Mouse (Mus musculus) intestine, embryonic 16.5 days (tissue): ENCODE measurements around the gene Fam189a1. TPM values are rescaled to one million over a fixed set of nuclear protein-coding genes. Genes with fewer than 3 reads are reported as not detected.

Experiments
- ATAC-seq: fragments of 200-750 bp; cut with Nextera tagmentation; 2 replicates; pipeline ENCODE4 v1.8.0; 2017; ENCODE audit warnings: moderate TSS enrichment, moderate library complexity
- H3K27ac ChIP-seq: fragments of 300-500 bp; sonication (generic); 2 replicates; pipeline ENCODE4 v1.5.1; 2014; ENCODE audit warnings: mild to moderate bottlenecking, low read length
- H3K27me3 ChIP-seq: fragments of 300-500 bp; sonication (generic); replicated peaks from 2 replicates; pipeline ENCODE4 v1.6.1; 2014; ENCODE audit warnings: low read length, control low read depth, mixed read lengths; ENCODE audit not compliant: control insufficient read depth, insufficient read depth
- H3K36me3 ChIP-seq: fragments of 300-500 bp; sonication (generic); 2 replicates; pipeline ENCODE4 v1.6.1; 2014; ENCODE audit warnings: low read length, control low read depth; ENCODE audit not compliant: control insufficient read depth, insufficient read depth
- H3K4me1 ChIP-seq: fragments of 300-500 bp; sonication (generic); 2 replicates; pipeline ENCODE4 v1.6.1; 2014; ENCODE audit warnings: low read length, control low read depth, mixed read lengths; ENCODE audit not compliant: control insufficient read depth, insufficient read depth
- H3K4me2 ChIP-seq: fragments of 300-500 bp; sonication (generic); 2 replicates; pipeline ENCODE4 v1.6.1; 2014; ENCODE audit warnings: low read depth, low read length, control low read depth
- H3K4me3 ChIP-seq: fragments of 300-500 bp; sonication (generic); 2 replicates; pipeline ENCODE4 v1.5.1; 2014; ENCODE audit warnings: mild to moderate bottlenecking, low read length
- H3K9ac ChIP-seq: fragments of 300-500 bp; sonication (generic); 2 replicates; pipeline ENCODE4 v1.6.1; 2014; ENCODE audit warnings: low read depth, low read length
- H3K9me3 ChIP-seq: fragments of 300-500 bp; sonication (generic); 2 replicates; pipeline ENCODE4 v1.6.1; 2016; ENCODE audit warnings: low read length, control low read depth; ENCODE audit not compliant: control insufficient read depth
- WGBS: fragments of 180-500 bp; shearing (Covaris S2); extraction: QIAGEN DNeasy Blood & Tissue Kit; methylation state at CpG from one replicate; pipeline ENCODE4 v1.1.7; 2014; 5-methylcytosine and 5-hydroxymethylcytosine counted together
- polyA plus RNA-seq: library from polyadenylated mRNA; unstranded; fragments of >200 nt; fragmentation: Nextera tagmentation; extraction: Ambion mirVana; gene quantifications from 2 replicates; pipeline ENCODE4 v1.2.1, GENCODE M21; 2015

The Fam189a1 gene
- polyA plus RNA-seq, 1 experiment from 2014 or later = 0.67 TPM

DNA sequence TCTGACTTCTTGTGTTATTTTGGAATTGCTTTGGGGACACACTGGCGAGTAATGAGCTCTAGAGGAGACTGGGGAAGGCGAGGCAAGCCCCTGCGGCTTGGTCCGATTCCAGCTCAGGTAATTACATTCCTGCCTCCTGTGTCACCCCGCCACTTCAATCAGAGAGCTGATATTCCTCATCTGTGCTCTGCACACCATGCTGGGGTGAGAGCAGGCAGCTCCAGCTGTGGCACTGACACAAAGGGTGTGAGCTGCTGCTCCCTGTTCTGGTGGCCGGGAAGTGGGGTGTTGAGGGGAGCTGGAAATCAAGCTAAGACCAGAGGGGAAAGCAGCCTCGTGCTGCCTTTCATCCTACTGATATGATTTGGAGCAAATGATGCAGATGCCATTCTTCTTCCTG is 386.6 kb downstream of the Fam189a1 start:
- Histone ChIP-seq H3K27me3 (no peaks in the 10 kb centered on the region), H3K9me3 (no peaks in the 10 kb centered on the region), H3K4me3 (no peak overlapping the region), H3K9ac (no peak overlapping the region), H3K27ac (no peak overlapping the region), H3K4me1 (no peaks in the 10 kb centered on the region), H3K36me3 (no peaks in the 10 kb centered on the region), H3K4me2 (no peak overlapping the region)
- 59% methylated on average over 7 of the region's 7 CpGs for WGBS
- ATAC-seq = no peak

DNA sequence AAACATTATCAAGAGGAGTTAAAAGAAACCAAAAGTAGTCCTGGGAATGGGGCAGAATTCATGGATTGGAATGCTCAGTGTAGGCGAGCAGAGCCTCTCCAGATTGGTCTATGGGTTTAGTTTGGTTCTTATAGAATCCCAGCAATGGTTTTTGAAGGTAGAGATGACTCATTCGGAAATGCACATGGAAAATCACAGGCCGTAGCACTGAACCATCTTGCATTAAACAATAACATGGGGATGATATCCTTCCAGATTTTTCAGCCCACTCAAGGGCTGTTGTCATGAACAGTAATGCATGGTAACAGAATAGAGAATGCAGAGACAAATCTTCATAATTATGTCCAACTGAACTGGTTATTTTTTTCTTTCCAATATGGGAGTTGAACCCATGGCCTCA is 390.8 kb downstream of the Fam189a1 start:
- H3K27me3 ChIP-seq = no peaks in the 10 kb centered on the region
- no peak for ATAC-seq
- WGBS = 74% methylated on average over 3 of the region's 3 CpGs

DNA sequence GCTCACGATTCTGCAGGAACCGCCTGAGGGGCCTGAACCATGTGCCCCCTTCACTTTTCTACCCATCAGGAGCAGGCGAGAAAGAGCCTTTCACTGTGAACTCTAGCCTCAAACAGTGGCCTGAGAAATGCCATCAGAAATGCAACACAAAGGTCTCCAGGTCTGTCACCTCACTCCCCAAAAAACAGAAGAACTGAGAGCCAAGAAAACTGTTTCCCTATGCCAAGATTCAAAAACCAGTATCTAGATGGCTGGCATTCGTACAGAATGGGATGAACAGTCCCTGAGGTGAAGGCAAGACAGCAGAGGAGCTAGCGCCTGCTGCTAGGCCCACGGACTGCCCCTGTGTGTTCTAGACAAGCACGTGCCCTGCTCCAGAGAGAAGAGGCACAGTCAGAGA is 401.2 kb downstream of the Fam189a1 start:
- H3K4me1 ChIP-seq = no peaks in the 10 kb centered on the region
- H3K9me3 ChIP-seq = no peaks in the 10 kb centered on the region
- H3K9ac ChIP-seq = no peak overlapping the region
- H3K4me2 ChIP-seq = no peak overlapping the region
- ATAC-seq = no peak
- no peak overlapping the region for H3K27ac ChIP-seq
- no peaks in the 10 kb centered on the region for H3K36me3 ChIP-seq
- H3K27me3 ChIP-seq = no peaks in the 10 kb centered on the region
- WGBS = 85% methylated on average over 7 of the region's 7 CpGs
- H3K4me3 ChIP-seq = no peak overlapping the region

More for the DNA sequence above, 390.8 kb downstream of the Fam189a1 start:
- H3K4me3 ChIP-seq = no peak overlapping the region
- no peak overlapping the region for H3K4me2 ChIP-seq
- no peaks in the 10 kb centered on the region for H3K36me3 ChIP-seq
- H3K4me1 ChIP-seq = no peaks in the 10 kb centered on the region
- H3K9me3 ChIP-seq = no peaks in the 10 kb centered on the region
- H3K9ac ChIP-seq = no peak overlapping the region
- no peak overlapping the region for H3K27ac ChIP-seq

DNA sequence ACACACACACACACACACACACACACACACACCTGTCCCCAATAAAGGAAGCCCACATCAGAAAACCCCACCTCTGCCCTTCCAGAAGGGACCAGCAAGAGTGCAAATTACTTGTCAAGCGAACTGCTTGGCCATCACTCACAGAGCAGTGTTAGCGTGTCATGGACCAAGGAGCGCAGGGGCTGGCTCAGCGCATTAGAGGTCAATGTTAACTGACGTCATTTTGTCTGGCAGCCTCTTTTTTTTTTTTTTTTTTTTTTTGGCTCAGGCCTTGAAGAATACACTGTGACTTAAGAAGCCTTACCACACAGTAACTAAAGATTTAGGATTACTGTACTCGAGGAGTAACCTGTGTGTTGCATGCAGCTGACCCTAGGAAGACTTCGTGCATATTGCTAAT is 402.2 kb downstream of the Fam189a1 start:
- H3K9me3 ChIP-seq = no peaks in the 10 kb centered on the region
- H3K27ac ChIP-seq = no peak overlapping the region
- H3K4me2 ChIP-seq = no peak overlapping the region
- no peak overlapping the region for H3K4me3 ChIP-seq
- no peaks in the 10 kb centered on the region for H3K27me3 ChIP-seq
- H3K4me1 ChIP-seq = no peaks in the 10 kb centered on the region
- 55% methylated on average over 7 of the region's 7 CpGs for WGBS
- H3K9ac ChIP-seq = no peak overlapping the region
- H3K36me3 ChIP-seq = no peaks in the 10 kb centered on the region
- no peak for ATAC-seq

DNA sequence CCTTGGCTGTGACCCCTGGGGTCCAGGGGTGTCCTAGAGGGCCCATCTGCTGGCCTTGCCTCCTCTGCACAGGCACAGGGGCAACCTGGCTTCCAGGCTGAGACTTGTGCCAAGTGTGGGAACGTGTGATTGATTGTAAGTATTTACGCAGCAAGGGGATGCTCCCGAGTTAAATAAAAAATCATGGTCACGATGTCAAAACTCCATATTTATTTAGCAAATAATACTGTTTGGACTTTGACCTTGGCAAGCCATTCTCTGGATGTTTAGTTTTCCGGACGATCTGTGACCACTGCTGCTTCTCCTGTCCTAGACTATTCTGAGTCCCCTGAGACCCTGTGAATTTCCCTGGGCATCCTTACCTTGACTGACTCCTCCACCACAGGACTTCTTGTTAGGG is 402.7 kb downstream of the Fam189a1 start:
- Histone ChIP-seq H3K36me3 (no peaks in the 10 kb centered on the region), H3K9me3 (no peaks in the 10 kb centered on the region), H3K9ac (no peak overlapping the region), H3K4me1 (no peaks in the 10 kb centered on the region), H3K27ac (no peak overlapping the region), H3K4me2 (no peak overlapping the region), H3K27me3 (no peaks in the 10 kb centered on the region), H3K4me3 (no peak overlapping the region)
- 44% methylated on average over 6 of the region's 6 CpGs for WGBS
- no peak for ATAC-seq

DNA sequence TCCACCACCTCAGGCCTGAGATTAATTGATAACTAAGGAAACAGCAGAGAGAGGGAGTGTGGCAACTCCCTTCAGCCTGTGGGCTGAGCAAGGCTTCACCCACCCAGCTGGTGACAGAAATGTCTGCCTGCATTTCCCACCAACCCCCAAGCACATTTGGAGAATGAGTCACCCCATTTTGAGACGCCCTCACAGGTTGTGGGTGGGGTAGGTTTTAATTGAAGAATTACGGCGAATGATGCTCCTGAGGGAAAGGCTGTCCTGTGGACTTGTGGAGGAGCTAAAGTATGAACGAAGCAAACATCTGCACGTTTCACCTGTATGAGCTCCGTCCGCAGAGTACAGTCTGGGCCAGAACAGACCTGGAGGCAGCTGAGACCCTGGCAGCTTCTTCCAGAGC is 404.2 kb downstream of the Fam189a1 start:
- H3K4me1 ChIP-seq = no peaks in the 10 kb centered on the region
- H3K27me3 ChIP-seq = no peaks in the 10 kb centered on the region
- no peaks in the 10 kb centered on the region for H3K9me3 ChIP-seq
- no peak overlapping the region for H3K4me3 ChIP-seq
- no peaks in the 10 kb centered on the region for H3K36me3 ChIP-seq
- ATAC-seq = no peak
- no peak overlapping the region for H3K27ac ChIP-seq
- WGBS = 95% methylated on average over 7 of the region's 7 CpGs
- no peak overlapping the region for H3K4me2 ChIP-seq
- no peak overlapping the region for H3K9ac ChIP-seq

DNA sequence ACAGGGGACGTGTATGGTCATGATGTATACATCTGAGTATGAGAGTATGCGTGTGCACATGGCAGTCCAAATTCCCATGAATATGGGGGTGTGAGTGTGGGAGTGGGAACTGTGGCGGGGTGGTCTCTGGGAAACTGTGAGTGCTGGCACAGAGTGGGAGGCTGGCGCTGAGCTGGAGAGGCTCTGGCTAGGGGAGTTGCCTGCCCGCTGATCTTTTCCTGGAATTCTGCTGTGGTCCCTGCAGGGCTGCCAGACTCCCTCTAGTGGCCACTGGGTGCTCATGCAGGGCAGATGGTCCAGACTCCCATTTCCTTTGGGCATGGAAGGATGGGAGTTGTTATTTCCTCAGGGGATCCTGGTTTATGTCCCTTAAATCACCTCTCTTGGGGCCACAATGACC is 404.9 kb downstream of the Fam189a1 start:
- H3K27ac ChIP-seq = no peak overlapping the region
- H3K4me1 ChIP-seq = no peaks in the 10 kb centered on the region
- no peak overlapping the region for H3K9ac ChIP-seq
- H3K4me2 ChIP-seq = no peak overlapping the region
- no peaks in the 10 kb centered on the region for H3K36me3 ChIP-seq
- WGBS = 26% methylated on average over 5 of the region's 5 CpGs
- no peak overlapping the region for H3K4me3 ChIP-seq
- peak; percentile 79 for ATAC-seq
- H3K27me3 ChIP-seq = no peaks in the 10 kb centered on the region
- no peaks in the 10 kb centered on the region for H3K9me3 ChIP-seq

DNA sequence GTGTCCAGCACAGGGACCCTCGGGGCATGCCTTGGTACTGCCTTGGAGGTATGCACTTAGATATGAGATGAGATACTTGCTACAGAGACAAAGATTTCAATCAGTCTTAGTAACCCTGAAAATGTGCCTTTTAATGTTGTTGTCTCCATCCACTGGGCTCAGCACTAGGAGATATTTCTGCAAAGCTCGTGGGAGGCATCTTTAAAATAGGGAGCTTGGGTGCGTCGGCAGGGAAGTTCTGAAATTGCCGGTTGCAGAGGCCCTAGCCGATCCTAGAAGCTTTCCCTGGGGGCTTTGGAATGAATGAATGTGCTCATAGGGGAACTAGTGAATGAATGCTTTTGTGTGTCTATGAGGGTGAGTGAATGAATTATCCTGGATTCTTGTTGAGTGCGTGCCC is 412.8 kb downstream of the Fam189a1 start:
- no peaks in the 10 kb centered on the region for H3K4me1 ChIP-seq
- no peak for ATAC-seq
- H3K4me2 ChIP-seq = no peak overlapping the region
- no peaks in the 10 kb centered on the region for H3K27me3 ChIP-seq
- no peak overlapping the region for H3K4me3 ChIP-seq
- no peak overlapping the region for H3K27ac ChIP-seq
- no peaks in the 10 kb centered on the region for H3K9me3 ChIP-seq
- no peak overlapping the region for H3K9ac ChIP-seq
- no peaks in the 10 kb centered on the region for H3K36me3 ChIP-seq
- WGBS = 86% methylated on average over 7 of the region's 7 CpGs

DNA sequence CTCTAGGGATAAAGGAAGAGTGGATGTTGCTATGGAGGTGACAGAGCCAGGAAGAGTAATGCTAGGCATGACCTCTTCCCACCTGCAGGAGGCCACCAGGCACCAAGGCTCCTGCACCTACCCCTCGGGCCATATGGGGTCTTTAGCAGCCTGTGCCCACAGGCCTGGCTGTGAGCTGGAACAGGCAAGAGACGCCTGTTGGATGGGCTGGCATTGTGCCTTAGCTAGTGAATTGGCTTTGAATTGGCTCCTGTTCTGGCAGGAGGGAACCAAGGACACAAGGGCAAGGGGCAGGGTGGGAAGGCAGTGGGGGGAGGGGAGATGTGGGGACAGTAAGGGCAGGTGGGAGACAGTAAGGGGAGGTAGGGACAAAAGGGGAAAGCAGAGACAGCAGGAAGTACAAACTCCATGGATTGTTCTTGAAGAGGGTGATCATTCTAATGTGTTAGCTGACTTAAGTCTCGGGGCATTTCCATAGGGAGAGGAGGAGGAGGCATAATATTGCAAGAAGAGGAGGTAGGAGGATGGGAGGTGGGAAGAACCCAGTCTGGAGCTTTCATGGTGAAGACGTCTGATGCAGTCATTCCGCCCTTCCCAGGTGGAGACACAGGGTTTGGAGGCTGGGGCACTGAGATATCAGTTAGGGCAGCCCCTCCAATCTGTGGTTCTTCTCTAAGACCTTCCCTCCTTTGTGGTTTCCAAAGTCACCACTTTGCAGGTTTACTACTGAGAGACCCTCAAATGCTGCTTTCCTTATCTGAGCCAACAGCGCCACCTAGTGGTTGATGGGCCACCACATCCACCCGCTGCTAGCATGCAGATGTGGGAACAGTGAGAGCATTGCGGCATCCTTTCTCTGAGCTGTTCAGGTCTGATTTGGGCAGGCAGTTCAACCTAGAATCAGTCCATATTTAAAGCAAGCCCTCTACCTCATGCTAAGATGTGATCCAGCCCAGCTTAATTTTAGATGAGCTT is 414.8 kb downstream of the Fam189a1 start:
- Histone ChIP-seq H3K4me1 (no peaks in the 10 kb centered on the region), H3K27ac (no peak overlapping the region), H3K27me3 (no peaks in the 10 kb centered on the region), H3K9me3 (no peaks in the 10 kb centered on the region), H3K36me3 (no peaks in the 10 kb centered on the region), H3K4me3 (no peak overlapping the region), H3K9ac (no peak overlapping the region), H3K4me2 (no peak overlapping the region)
- ATAC-seq = peak; percentile 53; the same call in 1 of the 2 replicates
- WGBS = 36% methylated on average over 8 of the region's 8 CpGs
